Mouse (Mus musculus): ENCODE data around the gene Rpl4.

- TF ChIP-seq EP300 (IDR thresholded peaks at IDR 0.05) (no peak), CTCF (IDR thresholded peaks at IDR 0.05) (no peak)
Observed at GRCm38 (mm10) chr9:64227736-64228135, 54.6 kb downstream of the Rpl4 start.

Data from lung, postnatal 0 days (tissue).